Mouse (Mus musculus): ENCODE results near the gene Ipcef1. TPM values are rescaled to one million over a fixed set of nuclear protein-coding genes. Genes with fewer than 3 reads are reported as not detected.

The Ipcef1 gene
- polyA plus RNA-seq (2015; fragmentation: Nextera tagmentation; extraction: Ambion mirVana) = 1.6 and 2.2 TPM in 2 replicates

DNA sequence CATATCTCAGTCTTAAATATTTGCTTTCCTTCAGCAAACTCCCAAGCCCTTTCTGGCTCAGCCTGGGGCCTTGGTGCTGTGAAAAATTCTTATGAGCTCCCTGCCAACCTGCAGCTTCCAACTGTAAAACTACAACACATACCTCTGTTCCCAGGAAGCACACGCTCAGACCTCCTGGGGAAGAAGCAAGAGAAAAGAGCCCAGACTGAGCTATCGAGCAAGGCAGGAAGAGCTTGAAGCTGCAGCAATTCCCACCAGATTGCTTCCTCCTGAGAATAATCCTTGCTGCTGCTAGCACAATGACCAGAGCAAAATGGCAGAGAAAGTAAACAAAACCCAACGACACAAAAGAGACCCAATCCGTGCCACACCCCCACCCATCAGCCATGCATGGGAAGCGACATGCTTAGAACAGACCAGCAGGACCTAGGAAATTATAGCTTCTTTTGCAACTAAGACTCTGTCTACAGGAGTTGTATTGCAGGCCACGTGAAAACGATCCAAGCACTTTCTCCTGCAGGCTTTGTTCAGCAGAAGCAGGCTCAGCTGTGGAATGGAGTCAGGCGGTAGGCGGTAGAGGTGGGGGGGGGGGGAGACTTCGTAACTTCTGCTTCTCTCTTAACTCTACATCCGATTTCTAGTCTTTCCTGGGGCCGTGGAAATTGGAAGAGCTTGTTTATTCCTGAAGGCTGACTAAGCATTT lies at the start of gene Ipcef1:
Gene Ipcef1 (minus strand): TSS at position 164 of the 703 bp plus-strand sequence.
- peak; percentile 28; the same call in 1 of the 2 replicates for ATAC-seq
- Histone ChIP-seq H3K9me3 (ENCODE audit: control insufficient read depth, low read length) (no peaks in the 10 kb centered on the region), H3K27me3 (replicated peaks; ENCODE audit: control insufficient read depth, insufficient read depth, low read length) (no peaks in the 10 kb centered on the region), H3K27ac (ENCODE audit: low read length) (no peak within 1 kb of the TSS), H3K4me2 (ENCODE audit: low read length) (peak within 1 kb of the TSS; percentile 9; the same call in 1 of the 2 replicates), H3K4me3 (replicated peaks; ENCODE audit: low read length) (no peak within 1 kb of the TSS), H3K9ac (replicated peaks; ENCODE audit: low read depth, low read length) (no peak within 1 kb of the TSS), H3K4me1 (replicated peaks; ENCODE audit: control insufficient read depth, insufficient read depth, low read length) (0 out of 2 replicates have a peak, but pooled peaks cover 2% of the 10 kb centered on the region), H3K36me3 (ENCODE audit: control insufficient read depth, insufficient read depth) (no peaks in the 10 kb centered on the region)
- WGBS = 10% methylated on average over 12 of the region's 12 CpGs

GRCm38 (mm10) chr10:7077971-7078370 lies 25.7 kb upstream of the Ipcef1 start:
- Histone ChIP-seq H3K4me1 (replicated peaks; ENCODE audit: control insufficient read depth, insufficient read depth, low read length) (no peaks in the 10 kb centered on the region), H3K4me2 (ENCODE audit: low read length) (no peak overlapping the region), H3K9me3 (ENCODE audit: control insufficient read depth, low read length) (no peaks in the 10 kb centered on the region), H3K27ac (ENCODE audit: low read length) (no peak overlapping the region), H3K9ac (replicated peaks; ENCODE audit: low read depth, low read length) (no peak overlapping the region), H3K27me3 (replicated peaks; ENCODE audit: control insufficient read depth, insufficient read depth, low read length) (no peaks in the 10 kb centered on the region), H3K36me3 (ENCODE audit: control insufficient read depth, insufficient read depth) (no peaks in the 10 kb centered on the region), H3K4me3 (replicated peaks; ENCODE audit: low read length) (no peak overlapping the region)
- 89% methylated on average over 1 of the region's 1 CpGs for WGBS
- ATAC-seq = no peak

- no peak overlapping the region for H3K4me2 ChIP-seq (ENCODE audit: low read length)
- no peaks in the 10 kb centered on the region for H3K4me1 ChIP-seq (replicated peaks; ENCODE audit: control insufficient read depth, insufficient read depth, low read length)
- ATAC-seq = no peak
- H3K27ac ChIP-seq (ENCODE audit: low read length) = no peak overlapping the region
- no peaks in the 10 kb centered on the region for H3K9me3 ChIP-seq (ENCODE audit: control insufficient read depth, low read length)
- 82% methylated on average over 7 of the region's 7 CpGs for WGBS
- H3K27me3 ChIP-seq (replicated peaks; ENCODE audit: control insufficient read depth, insufficient read depth, low read length) = no peaks in the 10 kb centered on the region
- H3K36me3 ChIP-seq (ENCODE audit: control insufficient read depth, insufficient read depth) = no peaks in the 10 kb centered on the region
- no peak overlapping the region for H3K9ac ChIP-seq (replicated peaks; ENCODE audit: low read depth, low read length)
- no peak overlapping the region for H3K4me3 ChIP-seq (replicated peaks; ENCODE audit: low read length)
Observed at GRCm38 (mm10) chr10:7077389-7077808, 25.1 kb upstream of the Ipcef1 start.

DNA sequence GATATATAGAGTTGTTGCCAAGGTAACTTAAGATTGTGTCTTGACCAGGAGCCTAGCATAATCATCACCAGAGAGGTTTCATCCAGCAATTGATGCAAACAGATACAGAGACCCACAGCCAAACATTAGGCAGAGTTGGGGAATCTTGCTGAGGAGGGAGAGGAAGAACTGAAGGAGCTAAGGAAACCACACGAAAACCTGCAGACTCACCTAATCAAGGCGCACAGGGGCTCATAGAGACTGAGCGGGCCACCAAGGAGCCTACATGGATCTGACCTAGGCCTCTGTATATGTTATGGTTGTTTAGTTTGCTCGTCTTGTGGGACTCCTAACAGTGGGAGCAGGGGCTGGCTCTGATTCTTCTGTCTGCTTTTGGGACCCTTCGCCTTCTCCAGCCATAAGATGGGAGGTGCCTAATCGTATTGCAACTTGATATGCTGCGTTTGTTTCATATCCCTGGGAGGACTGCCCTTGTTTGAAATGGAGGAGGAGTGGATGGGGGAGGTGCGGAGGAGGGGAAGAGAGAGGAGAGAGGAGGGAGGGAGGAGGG lies 24.5 kb upstream of the Ipcef1 start:
- 51% methylated on average over 7 of the region's 8 CpGs for WGBS

DNA sequence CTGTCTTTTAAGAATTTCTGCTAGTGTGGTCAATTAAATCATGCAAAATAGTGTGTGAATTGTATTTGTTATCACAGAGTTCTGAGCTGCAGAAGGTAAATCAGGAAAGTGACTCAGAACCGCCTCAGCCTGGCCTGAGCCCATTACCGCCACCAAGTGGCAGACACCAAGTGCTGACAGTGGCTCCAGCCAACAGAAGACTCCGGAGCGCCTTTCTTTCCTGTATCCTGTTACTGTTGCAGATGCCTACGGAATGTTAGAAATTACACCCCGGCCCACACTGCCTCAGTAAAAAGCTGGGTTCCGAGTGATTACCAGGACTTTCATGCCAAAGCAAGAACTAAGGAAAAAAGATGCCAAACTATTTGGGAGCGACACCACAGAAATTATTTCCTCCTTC lies 23.9 kb upstream of the Ipcef1 start:
- peak; percentile 92 for ATAC-seq
- no peaks in the 10 kb centered on the region for H3K36me3 ChIP-seq (ENCODE audit: control insufficient read depth, insufficient read depth)
- H3K27me3 ChIP-seq (replicated peaks; ENCODE audit: control insufficient read depth, insufficient read depth, low read length) = no peaks in the 10 kb centered on the region
- H3K4me1 ChIP-seq (replicated peaks; ENCODE audit: control insufficient read depth, insufficient read depth, low read length) = no peaks in the 10 kb centered on the region
- WGBS = 15% methylated on average over 8 of the region's 8 CpGs
- H3K4me2 ChIP-seq (ENCODE audit: low read length) = no peak overlapping the region
- H3K9me3 ChIP-seq (ENCODE audit: control insufficient read depth, low read length) = no peaks in the 10 kb centered on the region
- no peak overlapping the region for H3K27ac ChIP-seq (ENCODE audit: low read length)
- H3K9ac ChIP-seq (replicated peaks; ENCODE audit: low read depth, low read length) = no peak overlapping the region
- no peak overlapping the region for H3K4me3 ChIP-seq (replicated peaks; ENCODE audit: low read length)

More for the DNA sequence above, 24.5 kb upstream of the Ipcef1 start:
- no peaks in the 10 kb centered on the region for H3K36me3 ChIP-seq (ENCODE audit: control insufficient read depth, insufficient read depth)
- no peaks in the 10 kb centered on the region for H3K27me3 ChIP-seq (replicated peaks; ENCODE audit: control insufficient read depth, insufficient read depth, low read length)
- no peaks in the 10 kb centered on the region for H3K9me3 ChIP-seq (ENCODE audit: control insufficient read depth, low read length)
- H3K4me2 ChIP-seq (ENCODE audit: low read length) = no peak overlapping the region
- H3K4me1 ChIP-seq (replicated peaks; ENCODE audit: control insufficient read depth, insufficient read depth, low read length) = no peaks in the 10 kb centered on the region
- H3K9ac ChIP-seq (replicated peaks; ENCODE audit: low read depth, low read length) = no peak overlapping the region
- peak; percentile 49 for ATAC-seq
- no peak overlapping the region for H3K27ac ChIP-seq (ENCODE audit: low read length)
- H3K4me3 ChIP-seq (replicated peaks; ENCODE audit: low read length) = no peak overlapping the region

DNA sequence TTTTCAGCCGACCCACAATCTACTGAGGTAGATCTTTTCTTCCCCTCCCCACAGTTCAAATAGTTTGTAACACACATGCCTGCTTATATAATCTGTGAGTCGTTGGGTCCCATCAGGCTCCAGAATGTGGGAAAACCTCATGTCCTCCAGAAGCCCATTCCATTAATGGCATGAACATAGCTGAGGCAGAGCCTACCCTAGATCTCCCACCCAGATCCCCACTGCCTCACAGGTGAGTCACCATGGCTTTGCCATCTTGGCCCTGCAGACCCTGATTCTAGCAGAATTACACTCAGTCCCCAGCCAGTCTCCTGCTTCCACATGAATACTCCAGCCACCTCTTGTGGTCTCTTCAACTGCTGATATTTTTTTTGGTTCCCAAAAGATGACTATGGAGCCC lies 23.4 kb upstream of the Ipcef1 start:
- no peak for ATAC-seq
- H3K9me3 ChIP-seq (ENCODE audit: control insufficient read depth, low read length) = no peaks in the 10 kb centered on the region
- no peak overlapping the region for H3K27ac ChIP-seq (ENCODE audit: low read length)
- H3K27me3 ChIP-seq (replicated peaks; ENCODE audit: control insufficient read depth, insufficient read depth, low read length) = no peaks in the 10 kb centered on the region
- H3K4me1 ChIP-seq (replicated peaks; ENCODE audit: control insufficient read depth, insufficient read depth, low read length) = no peaks in the 10 kb centered on the region
- no peak overlapping the region for H3K4me2 ChIP-seq (ENCODE audit: low read length)
- H3K36me3 ChIP-seq (ENCODE audit: control insufficient read depth, insufficient read depth) = no peaks in the 10 kb centered on the region
- H3K9ac ChIP-seq (replicated peaks; ENCODE audit: low read depth, low read length) = no peak overlapping the region
- no peak overlapping the region for H3K4me3 ChIP-seq (replicated peaks; ENCODE audit: low read length)
- WGBS = 93% methylated on average over 2 of the region's 2 CpGs

DNA sequence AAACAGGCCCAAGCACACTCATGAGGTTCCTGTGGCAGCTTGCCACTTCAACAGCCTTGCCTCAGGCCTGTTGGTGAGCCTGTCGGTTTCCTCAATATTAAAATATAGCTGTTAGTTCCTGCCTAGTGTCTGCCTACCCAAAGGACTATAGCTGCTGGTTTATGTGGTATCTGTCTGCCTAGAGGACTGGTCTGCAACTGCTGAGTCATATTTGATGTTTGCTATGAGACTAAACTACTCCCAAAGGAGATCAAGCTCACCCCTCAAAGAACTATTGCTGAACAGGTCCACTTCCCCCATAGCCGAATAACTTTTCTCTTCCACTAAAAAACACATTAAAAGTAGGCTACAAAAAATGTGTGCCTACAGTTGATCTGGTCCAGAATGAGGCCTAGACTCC lies 22.0 kb upstream of the Ipcef1 start:
- H3K27ac ChIP-seq (ENCODE audit: low read length) = no peak overlapping the region
- H3K9me3 ChIP-seq (ENCODE audit: control insufficient read depth, low read length) = no peaks in the 10 kb centered on the region
- no peaks in the 10 kb centered on the region for H3K27me3 ChIP-seq (replicated peaks; ENCODE audit: control insufficient read depth, insufficient read depth, low read length)
- 91% methylated on average over 2 of the region's 2 CpGs for WGBS
- H3K4me1 ChIP-seq (replicated peaks; ENCODE audit: control insufficient read depth, insufficient read depth, low read length) = no peaks in the 10 kb centered on the region
- no peak for ATAC-seq
- no peak overlapping the region for H3K9ac ChIP-seq (replicated peaks; ENCODE audit: low read depth, low read length)
- no peaks in the 10 kb centered on the region for H3K36me3 ChIP-seq (ENCODE audit: control insufficient read depth, insufficient read depth)
- no peak overlapping the region for H3K4me2 ChIP-seq (ENCODE audit: low read length)
- no peak overlapping the region for H3K4me3 ChIP-seq (replicated peaks; ENCODE audit: low read length)

DNA sequence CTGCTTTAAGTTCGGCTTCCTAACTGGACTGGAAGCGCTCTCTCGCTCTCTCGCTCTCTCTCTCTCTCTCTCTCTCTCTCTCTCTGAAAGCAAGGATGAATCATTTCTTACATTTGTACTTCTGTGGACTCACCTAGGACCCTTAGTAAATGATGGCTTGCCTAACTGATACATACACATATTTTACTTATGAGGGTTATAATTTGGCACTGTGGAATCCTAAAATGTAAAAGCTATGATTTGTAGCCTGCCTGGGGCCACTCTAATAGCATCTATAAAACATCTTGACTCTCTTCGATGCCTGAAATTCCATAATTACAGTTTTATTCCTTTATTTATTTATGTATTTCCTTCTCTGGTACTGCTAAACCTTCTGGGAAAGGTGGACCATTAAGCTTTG lies 18.6 kb upstream of the Ipcef1 start:
- Histone ChIP-seq H3K27ac (ENCODE audit: low read length) (no peak overlapping the region), H3K4me2 (ENCODE audit: low read length) (no peak overlapping the region), H3K27me3 (replicated peaks; ENCODE audit: control insufficient read depth, insufficient read depth, low read length) (no peaks in the 10 kb centered on the region), H3K4me3 (replicated peaks; ENCODE audit: low read length) (no peak overlapping the region), H3K9me3 (ENCODE audit: control insufficient read depth, low read length) (no peaks in the 10 kb centered on the region), H3K36me3 (ENCODE audit: control insufficient read depth, insufficient read depth) (no peaks in the 10 kb centered on the region), H3K4me1 (replicated peaks; ENCODE audit: control insufficient read depth, insufficient read depth, low read length) (no peaks in the 10 kb centered on the region), H3K9ac (replicated peaks; ENCODE audit: low read depth, low read length) (no peak overlapping the region)
- WGBS = 82% methylated on average over 5 of the region's 5 CpGs
- ATAC-seq = no peak

GRCm38 (mm10) chr10:7070100-7070835 lies 18.0 kb upstream of the Ipcef1 start:
- no peaks in the 10 kb centered on the region for H3K9me3 ChIP-seq (ENCODE audit: control insufficient read depth, low read length)
- no peak overlapping the region for H3K9ac ChIP-seq (replicated peaks; ENCODE audit: low read depth, low read length)
- no peaks in the 10 kb centered on the region for H3K4me1 ChIP-seq (replicated peaks; ENCODE audit: control insufficient read depth, insufficient read depth, low read length)
- peak; percentile 67 for ATAC-seq
- WGBS = 37% methylated on average over 8 of the region's 8 CpGs
- no peak overlapping the region for H3K4me3 ChIP-seq (replicated peaks; ENCODE audit: low read length)
- no peaks in the 10 kb centered on the region for H3K27me3 ChIP-seq (replicated peaks; ENCODE audit: control insufficient read depth, insufficient read depth, low read length)
- H3K36me3 ChIP-seq (ENCODE audit: control insufficient read depth, insufficient read depth) = no peaks in the 10 kb centered on the region
- H3K4me2 ChIP-seq (ENCODE audit: low read length) = no peak overlapping the region
- H3K27ac ChIP-seq (ENCODE audit: low read length) = no peak overlapping the region
